Mouse (Mus musculus) midbrain, embryonic 10.5 days (tissue): Measurements from ENCODE around the gene Nexn. TPM values are rescaled to one million over a fixed set of nuclear protein-coding genes. Genes with fewer than 3 reads are reported as not detected.

Experiments used
- DNase-seq: peaks from one replicate; pipeline ENCODE4 v3.0.0-alpha.2; 2017; ENCODE audit warnings: low spot score
- H3K27ac ChIP-seq: fragments of 300-500 bp; sonication (generic); replicated peaks from 2 replicates; pipeline ENCODE4 v1.5.1; 2016; ENCODE audit warnings: mild to moderate bottlenecking
- H3K27me3 ChIP-seq: fragments of 300-500 bp; sonication (generic); 2 replicates; pipeline ENCODE4 v1.6.1; 2016; ENCODE audit warnings: low read depth, mild to moderate bottlenecking; ENCODE audit not compliant: poor library complexity, severe bottlenecking
- H3K36me3 ChIP-seq: fragments of 300-500 bp; sonication (generic); 2 replicates; pipeline ENCODE4 v1.6.1; 2016; ENCODE audit warnings: mild to moderate bottlenecking, moderate library complexity
- H3K4me1 ChIP-seq: fragments of 300-500 bp; sonication (generic); 2 replicates; pipeline ENCODE4 v1.6.1; 2016
- H3K4me3 ChIP-seq: fragments of 300-500 bp; sonication (generic); 2 replicates; pipeline ENCODE4 v1.5.1; 2016; ENCODE audit warnings: mild to moderate bottlenecking, moderate library complexity
- H3K9me3 ChIP-seq: fragments of 300-500 bp; sonication (generic); replicated peaks from 2 replicates; pipeline ENCODE4 v1.6.1; 2016; ENCODE audit warnings: mild to moderate bottlenecking
- WGBS: fragments of 180-500 bp; shearing (Covaris S2); methylation state at CpG from one replicate; pipeline ENCODE4 v1.1.7; 2016; 5-methylcytosine and 5-hydroxymethylcytosine counted together
- polyA plus RNA-seq: library from polyadenylated mRNA; unstranded; fragments of >200 nt; fragmentation: Nextera tagmentation; extraction: Ambion mirVana; gene quantifications from 2 replicates; pipeline ENCODE4 v1.2.1, GENCODE M21; 2016

Gene Nexn
- polyA plus RNA-seq, 1 experiment from 2014 or later = 3.0 TPM

DNA sequence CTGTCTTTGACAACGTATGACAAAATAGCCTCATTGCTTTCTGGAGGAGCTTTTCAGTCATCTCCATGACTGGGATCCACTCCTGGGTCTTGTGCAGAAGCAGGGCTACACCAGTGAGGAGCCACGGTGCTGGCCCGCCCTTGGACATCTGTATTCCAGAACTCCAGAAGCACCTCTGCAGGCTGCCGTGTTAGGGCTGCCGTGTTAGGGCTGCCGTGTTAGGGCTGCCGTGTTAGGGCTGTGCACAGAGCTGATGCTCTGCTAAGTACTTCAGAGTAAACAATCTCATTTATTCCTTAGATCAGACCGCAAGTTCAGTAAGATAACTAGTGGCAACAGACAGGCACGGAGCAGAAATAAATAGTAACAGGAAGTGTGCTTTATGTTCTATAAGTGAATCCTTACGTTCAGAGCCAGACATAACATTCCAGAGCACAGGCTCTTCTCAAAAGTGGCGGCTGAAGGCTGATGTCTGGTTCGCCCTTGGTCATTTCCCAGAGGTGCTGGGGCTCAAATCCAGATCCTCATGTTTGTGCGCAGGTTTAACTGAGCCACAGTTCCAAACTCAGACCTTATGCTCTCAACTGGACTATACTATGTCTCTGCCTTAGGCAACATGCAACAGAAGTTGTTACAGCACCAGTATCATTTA is 27.5 kb upstream of the Nexn start:
- DNase-seq = no peak
- Histone ChIP-seq H3K27ac (no peak overlapping the region), H3K27me3 (no peaks in the 10 kb centered on the region)

DNA sequence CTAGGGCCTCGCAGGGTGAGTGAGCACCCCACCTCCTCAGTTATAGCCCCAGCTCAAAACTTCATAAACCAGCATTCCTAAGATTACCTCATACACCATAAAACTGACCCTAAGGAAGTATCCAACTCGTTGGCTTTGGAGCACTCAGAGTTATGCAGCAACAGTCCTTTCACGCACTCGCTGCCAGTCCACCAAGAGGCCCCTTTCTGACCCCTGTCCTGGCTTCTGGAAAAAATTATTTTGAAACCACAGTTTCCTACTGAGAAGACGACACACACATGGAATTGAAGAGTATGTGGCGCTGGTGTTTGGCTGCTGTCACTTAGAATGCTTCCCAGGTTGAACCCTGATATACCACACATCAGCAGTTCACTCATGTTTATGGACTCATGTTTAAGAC is 25.7 kb upstream of the Nexn start:
- Histone ChIP-seq H3K27me3 (no peaks in the 10 kb centered on the region), H3K27ac (no peak overlapping the region), H3K4me1 (no peaks in the 10 kb centered on the region), H3K9me3 (no peaks in the 10 kb centered on the region), H3K4me3 (no peak overlapping the region), H3K36me3 (peaks cover 74% of the 10 kb centered on the region)
- no peak for DNase-seq
- 81% methylated on average over 6 of the region's 6 CpGs for WGBS

More for the DNA sequence above, 27.5 kb upstream of the Nexn start:
- H3K36me3 ChIP-seq = peaks cover 63% of the 10 kb centered on the region
- H3K4me1 ChIP-seq = no peaks in the 10 kb centered on the region
- no peak overlapping the region for H3K4me3 ChIP-seq
- WGBS = 89% methylated on average over 13 of the region's 13 CpGs
- H3K9me3 ChIP-seq = no peaks in the 10 kb centered on the region

DNA sequence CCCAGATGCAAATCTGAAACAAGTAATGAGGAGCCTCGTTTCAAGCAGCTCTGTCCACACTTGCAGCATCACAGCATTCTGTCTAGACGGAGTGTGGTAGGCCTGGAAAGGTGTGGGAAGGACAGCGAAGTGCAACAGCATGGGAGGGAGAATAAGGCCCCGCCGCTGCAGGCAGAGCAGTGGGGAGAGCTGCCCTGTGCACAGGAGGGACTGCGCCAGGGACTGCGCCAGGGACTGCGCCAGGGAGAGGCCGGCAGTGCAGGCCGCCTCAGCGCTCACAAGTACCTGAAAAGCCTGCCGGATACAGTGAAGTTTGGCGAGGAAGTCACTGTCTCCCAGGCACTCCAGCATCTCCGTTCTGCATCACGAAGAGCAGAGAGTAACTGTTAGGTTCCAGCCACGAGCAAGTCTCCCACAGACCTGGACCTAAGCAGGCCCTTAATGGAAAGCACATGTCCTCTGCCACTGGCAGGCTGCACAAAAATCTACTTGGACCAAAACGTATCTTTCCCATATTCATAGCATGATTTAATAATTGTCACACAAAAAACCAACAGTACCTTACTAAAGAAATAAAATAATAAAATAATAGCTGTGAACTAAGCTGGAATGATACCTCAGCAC is 24.1 kb upstream of the Nexn start:
- Histone ChIP-seq H3K4me3 (no peak overlapping the region), H3K36me3 (peaks cover 72% of the 10 kb centered on the region)

DNA sequence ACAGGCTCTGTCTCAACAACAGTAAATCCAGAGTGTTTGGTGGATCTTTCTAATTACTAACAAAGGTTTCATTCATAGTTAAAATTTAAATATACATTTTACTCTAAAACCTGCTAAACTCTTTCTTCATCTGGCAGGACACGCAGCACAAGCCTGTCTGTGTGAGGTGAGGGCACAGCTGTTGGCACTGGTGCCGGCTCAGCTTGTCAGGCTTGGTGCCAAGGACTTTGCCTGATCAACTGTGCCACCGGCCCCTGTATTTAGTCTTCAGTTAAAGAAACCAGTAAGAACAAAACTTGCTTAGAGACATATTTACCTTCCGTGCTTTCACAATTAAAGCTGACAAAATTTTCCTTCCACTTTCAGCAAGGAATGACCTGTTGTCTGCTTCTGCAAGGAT is 22.6 kb upstream of the Nexn start:
- DNase-seq = no peak
- Histone ChIP-seq H3K27me3 (no peaks in the 10 kb centered on the region), H3K4me3 (no peak overlapping the region), H3K4me1 (no peaks in the 10 kb centered on the region), H3K36me3 (peaks cover 77% of the 10 kb centered on the region), H3K9me3 (no peaks in the 10 kb centered on the region), H3K27ac (no peak overlapping the region)
- 92% methylated on average over 4 of the region's 4 CpGs for WGBS

More for the DNA sequence above, 24.1 kb upstream of the Nexn start:
- DNase-seq = no peak
- no peak overlapping the region for H3K27ac ChIP-seq
- no peaks in the 10 kb centered on the region for H3K4me1 ChIP-seq
- WGBS = 86% methylated on average over 17 of the region's 17 CpGs
- no peaks in the 10 kb centered on the region for H3K9me3 ChIP-seq
- H3K27me3 ChIP-seq = no peaks in the 10 kb centered on the region

DNA sequence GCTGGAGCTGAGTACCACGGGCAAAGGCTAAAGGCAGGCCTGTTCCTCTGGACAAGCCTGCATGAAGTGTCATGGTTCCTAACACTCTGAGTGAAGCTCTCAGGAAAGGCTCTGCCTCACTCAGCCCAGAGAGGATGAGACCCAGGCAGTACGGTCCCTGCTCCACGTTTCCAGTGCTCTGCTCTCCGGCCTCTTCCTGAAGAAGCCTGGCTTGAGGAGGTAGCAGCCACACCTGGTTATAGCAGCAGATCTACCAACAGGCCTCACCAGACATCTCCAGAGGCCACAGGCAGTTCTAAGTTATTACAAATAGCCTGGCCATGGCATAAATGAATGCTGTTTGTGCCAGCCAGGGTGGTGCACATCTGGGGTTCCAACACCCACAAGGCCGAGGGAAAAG is 22.1 kb upstream of the Nexn start:
- Histone ChIP-seq H3K27me3 (no peaks in the 10 kb centered on the region), H3K4me1 (no peaks in the 10 kb centered on the region), H3K27ac (no peak overlapping the region), H3K36me3 (peaks cover 77% of the 10 kb centered on the region), H3K9me3 (no peaks in the 10 kb centered on the region), H3K4me3 (no peak overlapping the region)
- WGBS = 92% methylated on average over 5 of the region's 5 CpGs
- DNase-seq = no peak

DNA sequence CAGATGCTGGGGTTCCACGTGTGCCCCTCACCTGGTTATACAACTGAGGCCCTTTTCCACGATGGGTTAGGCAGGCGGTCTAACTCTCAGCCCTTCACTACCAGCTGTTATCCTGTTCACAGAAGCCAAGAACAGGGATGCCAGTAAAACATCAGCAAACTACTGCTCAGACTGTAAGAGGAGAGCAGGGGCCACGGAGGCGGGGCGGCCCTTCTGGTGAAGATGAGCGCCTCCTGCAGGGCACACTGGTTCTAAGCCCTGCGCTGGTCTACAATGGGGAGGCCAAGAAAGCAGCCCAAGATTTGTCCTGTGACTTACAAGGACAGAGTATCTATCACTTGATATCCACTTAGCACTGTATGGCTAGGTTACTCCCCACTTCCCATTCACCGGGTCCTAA is 21.7 kb upstream of the Nexn start:
- no peak for DNase-seq
- H3K27me3 ChIP-seq = no peaks in the 10 kb centered on the region
- peaks cover 80% of the 10 kb centered on the region for H3K36me3 ChIP-seq
- no peak overlapping the region for H3K4me3 ChIP-seq
- H3K27ac ChIP-seq = no peak overlapping the region
- WGBS = 80% methylated on average over 9 of the region's 9 CpGs
- no peaks in the 10 kb centered on the region for H3K4me1 ChIP-seq
- H3K9me3 ChIP-seq = no peaks in the 10 kb centered on the region

DNA sequence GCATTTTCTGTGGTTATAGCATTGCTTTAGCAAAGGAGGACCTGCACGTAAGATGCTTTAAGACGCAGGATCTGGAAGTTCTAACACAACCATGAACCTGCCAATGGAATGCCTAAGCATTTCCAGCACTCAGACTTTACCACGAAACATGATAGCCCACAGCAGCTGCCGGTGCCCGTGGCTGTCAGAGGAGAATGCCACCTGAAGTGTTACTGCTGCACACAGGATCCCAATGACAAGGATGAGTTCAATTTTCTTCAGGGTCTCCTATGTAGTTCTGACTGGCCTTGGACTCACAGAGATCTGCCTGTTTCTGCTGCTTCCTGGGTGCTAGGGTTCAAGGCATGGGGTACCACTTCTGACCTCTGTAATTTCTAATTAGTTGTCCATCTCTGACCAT is 18.6 kb upstream of the Nexn start:
- Histone ChIP-seq H3K36me3 (peaks cover 83% of the 10 kb centered on the region), H3K4me1 (no peaks in the 10 kb centered on the region), H3K9me3 (no peaks in the 10 kb centered on the region), H3K4me3 (no peak overlapping the region), H3K27me3 (no peaks in the 10 kb centered on the region), H3K27ac (no peak overlapping the region)
- WGBS = 93% methylated on average over 5 of the region's 5 CpGs
- no peak for DNase-seq

DNA sequence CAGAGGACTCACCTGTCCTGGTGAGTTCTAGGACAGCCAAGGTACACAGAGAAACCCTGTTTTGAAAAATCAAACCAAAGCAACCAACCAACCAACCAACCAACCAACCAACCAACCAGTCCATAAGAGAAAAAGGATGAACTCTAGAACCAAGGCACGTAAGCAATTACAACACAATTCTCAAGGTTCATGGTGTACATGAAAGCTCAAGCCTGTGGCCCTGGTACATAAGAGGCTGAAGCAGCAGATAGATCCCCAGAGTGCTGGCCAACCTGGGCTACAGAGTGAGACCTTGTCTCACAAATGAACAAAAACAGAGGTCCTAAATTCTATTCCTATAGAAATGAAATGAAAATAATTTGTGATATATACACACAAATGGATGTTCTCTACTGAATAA is 18.2 kb upstream of the Nexn start:
- Histone ChIP-seq H3K27ac (no peak overlapping the region), H3K4me1 (no peaks in the 10 kb centered on the region), H3K9me3 (no peaks in the 10 kb centered on the region), H3K36me3 (peaks cover 80% of the 10 kb centered on the region), H3K27me3 (no peaks in the 10 kb centered on the region), H3K4me3 (no peak overlapping the region)
- 100% methylated on average over 1 of the region's 1 CpGs for WGBS
- DNase-seq = no peak

DNA sequence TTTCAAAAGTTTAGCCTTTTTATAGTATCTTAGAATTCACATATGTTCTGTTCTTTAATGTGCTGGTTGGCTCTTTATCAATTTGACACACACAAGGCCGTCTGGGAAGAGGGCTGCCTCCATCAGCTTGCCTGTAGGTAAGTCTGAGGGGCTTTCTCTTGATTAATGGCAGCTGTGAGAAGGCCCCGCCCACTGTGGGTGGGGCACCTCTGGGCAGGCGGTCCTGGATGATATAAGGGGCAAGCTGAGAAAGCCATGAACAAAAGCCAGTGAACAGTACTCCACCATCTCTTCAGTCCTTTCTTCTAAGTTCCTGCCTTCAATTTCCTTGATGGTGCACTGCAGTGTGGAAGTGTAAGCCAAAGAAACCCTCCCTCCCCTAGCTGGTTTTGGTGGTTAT is 16.0 kb upstream of the Nexn start:
- no peaks in the 10 kb centered on the region for H3K27me3 ChIP-seq
- 34% methylated on average over 3 of the region's 3 CpGs for WGBS
- no peak for DNase-seq
- H3K36me3 ChIP-seq = peaks cover 60% of the 10 kb centered on the region
- no peak overlapping the region for H3K27ac ChIP-seq
- no peaks in the 10 kb centered on the region for H3K4me1 ChIP-seq
- no peaks in the 10 kb centered on the region for H3K9me3 ChIP-seq
- H3K4me3 ChIP-seq = no peak overlapping the region

DNA sequence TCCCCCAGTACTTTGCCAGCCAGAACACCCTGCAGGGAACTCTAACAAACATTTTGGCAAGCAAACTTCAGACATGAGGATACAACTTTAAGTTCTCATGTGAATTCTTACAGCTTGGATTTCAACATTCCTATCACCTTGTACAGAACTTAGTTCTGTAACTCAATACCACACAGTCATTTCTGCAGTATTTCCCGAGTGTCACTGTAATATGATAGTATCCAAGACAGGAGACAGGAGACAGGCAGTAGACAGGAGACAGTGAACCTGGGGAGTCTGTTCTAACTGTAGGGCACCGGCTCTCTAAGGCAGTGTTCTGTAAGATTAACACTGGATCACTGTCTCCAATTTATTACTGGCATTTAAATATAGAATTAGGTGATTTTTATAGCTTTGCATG is 12.3 kb upstream of the Nexn start:
- Histone ChIP-seq H3K4me3 (no peak overlapping the region), H3K9me3 (no peaks in the 10 kb centered on the region), H3K36me3 (peaks cover 42% of the 10 kb centered on the region), H3K27ac (no peak overlapping the region), H3K27me3 (no peaks in the 10 kb centered on the region), H3K4me1 (peaks cover under 1% of the 10 kb centered on the region; the same call in 1 of the 2 replicates)
- WGBS = 83% methylated on average over 2 of the region's 2 CpGs
- no peak for DNase-seq

DNA sequence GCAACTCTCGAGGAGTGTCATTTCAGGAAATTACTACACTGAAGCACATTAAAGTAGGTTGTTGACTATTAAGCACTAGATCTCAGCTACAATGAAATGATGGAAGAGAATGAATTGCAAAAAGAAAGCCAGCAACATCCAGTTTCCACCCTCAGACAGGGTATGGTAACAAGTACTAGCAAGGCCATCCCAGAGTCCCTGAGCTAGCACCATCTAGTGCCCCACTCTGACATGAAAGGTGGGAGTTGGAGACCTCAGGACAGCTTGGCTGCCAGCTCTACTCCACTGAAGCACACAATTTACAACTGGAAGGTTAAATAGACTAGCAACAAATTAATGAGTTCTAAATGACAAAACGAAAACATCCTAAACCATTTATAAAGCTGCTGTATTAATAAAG is 11.8 kb upstream of the Nexn start:
- Histone ChIP-seq H3K27ac (no peak overlapping the region), H3K4me1 (peaks cover 6% of the 10 kb centered on the region; the same call in 1 of the 2 replicates), H3K27me3 (no peaks in the 10 kb centered on the region), H3K36me3 (peaks cover 36% of the 10 kb centered on the region), H3K4me3 (no peak overlapping the region), H3K9me3 (no peaks in the 10 kb centered on the region)
- DNase-seq = no peak
- 93% methylated on average over 2 of the region's 2 CpGs for WGBS

DNA sequence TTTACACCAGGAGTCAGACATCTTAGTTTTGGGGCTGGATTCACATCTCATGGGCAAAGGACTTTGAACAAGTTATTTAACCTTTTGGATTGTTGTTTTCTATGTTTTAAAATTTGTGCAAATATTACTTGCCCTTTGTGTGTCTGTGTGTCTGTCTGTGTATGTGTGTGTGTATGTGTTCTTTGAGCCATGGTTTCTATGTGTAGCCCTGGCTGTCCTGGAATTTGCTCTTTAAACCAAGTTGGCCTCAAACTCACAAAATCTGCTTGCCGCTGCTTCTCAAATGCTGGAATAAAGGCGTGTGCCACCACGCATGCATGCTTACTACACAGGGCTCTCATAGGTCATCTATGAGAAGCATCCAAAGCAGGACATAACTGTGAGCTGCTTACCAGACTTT is 10.8 kb upstream of the Nexn start:
- Histone ChIP-seq H3K27ac (no peak overlapping the region), H3K36me3 (peaks cover 27% of the 10 kb centered on the region), H3K27me3 (no peaks in the 10 kb centered on the region), H3K4me3 (no peak overlapping the region), H3K4me1 (peaks cover 6% of the 10 kb centered on the region; the same call in 1 of the 2 replicates), H3K9me3 (no peaks in the 10 kb centered on the region)
- 96% methylated on average over 3 of the region's 3 CpGs for WGBS
- no peak for DNase-seq

DNA sequence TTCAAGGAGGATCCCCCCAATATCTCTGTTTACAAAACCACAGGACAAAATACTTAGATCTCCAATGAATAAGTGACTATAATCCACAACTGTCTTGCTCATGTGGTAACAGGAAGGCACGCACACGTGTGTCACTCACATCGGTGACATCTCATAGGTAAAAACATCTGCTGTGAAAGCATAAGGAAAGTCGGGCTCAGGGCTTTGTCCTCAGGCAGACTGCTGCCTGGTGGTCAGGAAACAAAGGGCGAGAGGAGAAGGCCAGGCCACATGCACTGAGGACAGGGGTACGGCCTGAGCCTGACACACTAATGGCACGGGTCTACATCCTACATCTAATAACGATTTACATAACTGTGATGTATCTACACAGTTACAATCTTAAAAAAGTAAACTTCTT is 8.9 kb upstream of the Nexn start:
- DNase-seq = no peak
- H3K36me3 ChIP-seq = peaks cover 13% of the 10 kb centered on the region
- WGBS = 81% methylated on average over 8 of the region's 8 CpGs
- no peaks in the 10 kb centered on the region for H3K9me3 ChIP-seq
- H3K27ac ChIP-seq = no peak overlapping the region
- no peaks in the 10 kb centered on the region for H3K27me3 ChIP-seq
- H3K4me3 ChIP-seq = no peak overlapping the region
- peaks cover 6% of the 10 kb centered on the region; the same call in 1 of the 2 replicates for H3K4me1 ChIP-seq
